Mouse (Mus musculus): Measurements from ENCODE around the gene Ssbp2.

DNA sequence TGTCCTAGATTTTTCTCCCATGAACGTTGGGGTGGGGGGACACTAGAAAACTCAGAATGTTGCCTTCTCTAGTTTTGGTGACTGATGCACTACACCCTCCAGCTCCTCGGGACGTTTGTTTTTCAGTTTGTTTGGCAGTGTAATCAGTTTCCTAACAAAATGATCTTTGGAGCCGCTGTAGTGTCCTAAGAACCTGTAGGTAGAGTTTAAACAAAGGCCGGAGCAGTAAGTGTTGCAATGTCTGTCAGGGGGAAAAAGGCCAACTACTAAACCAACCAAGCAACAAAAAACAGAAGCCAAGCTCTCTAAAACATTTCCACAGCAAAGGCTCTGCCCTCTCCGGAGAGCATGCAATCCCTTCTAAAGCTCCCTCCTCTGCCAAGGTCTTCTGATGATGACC lies 280.8 kb downstream of the Ssbp2 start:
- TF ChIP-seq CTCF (IDR thresholded peaks at IDR 0.05; ENCODE audit: insufficient read depth, low read length) (no peak), POLR2A (IDR thresholded peaks at IDR 0.05; ENCODE audit: borderline replicate concordance, extremely low read depth, low read depth, low read length) (no peak)
